Mouse (Mus musculus) MN1 (cell line): ENCODE measurements around the gene Aatk.

Experiments
- DNase-seq: peaks from one replicate; pipeline ENCODE4 v3.0.0-alpha.2; 2016; ENCODE audit warnings: low spot score

Gene Aatk

GRCm38 (mm10) chr11:120046553-120047191 is at the start of gene Aatk:
Gene Aatk, minus strand, starts transcription at chr11:120047167.
- DNase-seq, result peak; percentile 48

- no peak for DNase-seq
These were observed 46.0 kb upstream of the Aatk start for GRCm38 (mm10) chr11:120092817-120093591.

DNA sequence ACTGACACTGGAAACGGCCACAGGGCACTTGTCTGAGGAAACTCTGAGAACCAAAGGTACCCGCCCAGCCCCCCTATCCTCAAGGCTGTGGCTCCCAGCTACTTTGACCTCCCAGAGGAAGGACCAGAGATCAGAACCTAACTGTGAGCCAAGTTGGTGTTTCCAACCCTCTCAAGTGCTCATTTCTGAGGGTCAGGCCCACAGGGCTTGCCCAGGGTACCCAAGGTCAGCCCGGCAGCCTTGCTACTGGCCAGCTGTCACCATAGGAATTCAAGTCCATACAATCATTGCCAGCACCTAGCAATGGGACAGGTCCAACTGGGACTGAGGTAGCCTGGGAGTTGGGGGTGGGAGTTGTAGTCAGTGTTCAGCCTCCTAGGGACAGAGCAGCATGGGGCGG is 43.7 kb upstream of the Aatk start:
- DNase-seq, result no peak

GRCm38 (mm10) chr11:120086702-120087152 is 39.8 kb upstream of the Aatk start, which contains the start of gene Cep131:
Gene Cep131, minus strand, starts transcription at chr11:120086827.
- peak; percentile 99 for DNase-seq

DNA sequence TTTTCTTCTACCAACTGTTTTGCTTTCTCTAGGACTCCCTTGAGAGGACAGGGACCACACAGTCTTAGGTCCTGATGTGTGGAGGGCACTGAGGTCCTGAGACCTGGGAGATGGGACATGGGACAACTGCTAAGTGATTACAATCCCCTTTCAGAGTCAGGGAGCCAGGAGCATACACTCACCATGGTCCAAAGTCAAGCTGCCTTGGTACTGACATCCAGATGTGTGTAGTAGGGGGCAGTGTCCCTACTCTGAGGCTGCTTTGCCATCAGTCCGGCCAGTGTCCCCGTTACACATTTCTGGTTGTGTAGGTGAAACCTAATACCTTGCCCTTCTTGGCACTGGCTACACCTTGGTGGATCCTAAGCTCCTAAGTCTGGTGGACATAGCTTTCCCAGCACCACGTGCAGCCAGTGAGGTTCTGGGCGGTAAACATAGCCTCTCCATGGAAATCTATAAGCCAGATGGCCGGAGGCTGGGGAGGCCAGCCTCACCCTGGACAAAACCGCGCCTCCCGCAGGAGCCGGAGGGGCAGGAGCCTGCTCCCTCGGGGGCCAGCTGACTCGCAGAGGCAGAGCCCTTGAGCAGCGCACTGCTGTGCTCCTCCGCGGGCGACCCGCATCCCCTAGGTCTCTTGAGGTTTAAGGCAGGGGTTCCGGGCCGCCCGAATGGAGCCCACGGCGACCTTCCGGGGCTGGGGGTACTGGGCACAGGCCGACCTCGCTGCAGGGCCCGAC is 39.1 kb upstream of the Aatk start:
- peak; percentile 84 for DNase-seq

DNA sequence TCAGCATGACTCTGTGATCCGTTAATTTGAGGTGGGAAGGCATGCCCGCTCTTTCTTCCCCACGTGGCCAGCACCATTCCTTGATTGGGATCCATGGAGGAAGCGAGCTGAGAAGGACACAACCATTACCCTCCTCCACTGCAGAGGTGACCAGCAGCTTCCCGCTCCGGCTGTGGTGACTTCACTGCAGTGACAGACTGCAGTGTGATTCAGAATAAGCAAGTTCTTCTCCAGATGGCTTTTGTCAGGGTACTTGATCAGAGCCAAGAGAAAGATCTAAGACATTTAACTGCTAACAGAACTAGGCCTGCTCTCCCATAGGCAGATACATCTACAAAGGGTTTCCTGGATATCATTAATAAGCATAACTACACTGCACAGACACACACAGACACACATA is 33.3 kb upstream of the Aatk start:
- no peak for DNase-seq

- no peak for DNase-seq
These were observed 29.2 kb upstream of the Aatk start for GRCm38 (mm10) chr11:120076191-120076590.

DNA sequence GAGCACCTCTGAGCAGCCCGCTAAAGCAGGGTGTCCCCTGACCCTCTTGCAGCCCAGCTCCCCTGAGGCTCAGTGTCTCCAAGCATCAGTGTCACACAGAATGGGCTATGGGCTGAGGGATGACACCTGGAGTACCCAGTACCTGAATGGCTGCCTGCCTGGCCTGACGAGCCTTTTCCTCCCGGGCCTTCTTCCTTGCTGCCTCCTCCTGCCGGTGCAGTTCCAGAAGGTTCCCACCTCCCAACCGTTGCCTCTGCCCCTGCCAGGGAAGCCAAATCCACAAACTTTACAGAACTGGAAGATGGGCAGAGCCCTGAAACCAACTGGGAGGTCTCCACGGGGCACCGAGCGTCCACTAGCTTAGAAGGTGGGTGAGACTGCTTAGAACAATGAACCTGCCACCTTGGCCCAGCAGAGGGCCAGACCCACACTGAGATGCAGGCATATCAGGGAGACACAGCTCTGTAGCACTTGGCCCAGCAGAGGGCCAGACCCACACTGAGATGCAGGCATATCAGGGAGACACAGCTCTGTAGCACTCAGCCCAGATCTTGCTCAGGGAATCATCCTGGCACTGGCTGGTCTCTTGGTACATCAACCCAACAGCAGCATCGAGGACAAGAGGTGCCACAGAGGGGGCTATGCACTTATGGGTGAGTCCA is 26.1 kb upstream of the Aatk start:
- DNase-seq, result peak; percentile 49

- DNase-seq, result no peak
These were observed 24.9 kb upstream of the Aatk start for GRCm38 (mm10) chr11:120071731-120072320.

DNA sequence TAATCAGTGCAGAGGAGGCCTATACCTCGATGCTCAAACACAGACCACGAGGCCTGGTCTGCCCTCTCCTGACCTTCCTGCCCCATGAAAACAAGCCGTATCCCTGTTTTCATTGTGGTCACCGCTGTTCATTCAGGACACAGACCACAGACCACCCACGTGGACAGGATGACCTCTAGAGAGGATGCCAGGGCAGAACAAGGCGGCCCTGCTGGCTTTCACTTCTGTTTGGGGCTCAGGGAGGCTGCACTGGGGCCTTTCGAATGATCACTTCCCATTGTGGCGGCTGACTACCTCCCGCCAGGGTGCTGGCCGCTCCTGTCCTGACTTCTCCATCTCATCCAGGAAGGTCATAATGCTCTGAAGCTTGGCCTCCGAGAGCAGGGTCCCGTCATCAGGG is 24.1 kb upstream of the Aatk start:
- DNase-seq, result no peak

GRCm38 (mm10) chr11:120070286-120070930 is 23.4 kb upstream of the Aatk start:
- DNase-seq, result no peak

DNA sequence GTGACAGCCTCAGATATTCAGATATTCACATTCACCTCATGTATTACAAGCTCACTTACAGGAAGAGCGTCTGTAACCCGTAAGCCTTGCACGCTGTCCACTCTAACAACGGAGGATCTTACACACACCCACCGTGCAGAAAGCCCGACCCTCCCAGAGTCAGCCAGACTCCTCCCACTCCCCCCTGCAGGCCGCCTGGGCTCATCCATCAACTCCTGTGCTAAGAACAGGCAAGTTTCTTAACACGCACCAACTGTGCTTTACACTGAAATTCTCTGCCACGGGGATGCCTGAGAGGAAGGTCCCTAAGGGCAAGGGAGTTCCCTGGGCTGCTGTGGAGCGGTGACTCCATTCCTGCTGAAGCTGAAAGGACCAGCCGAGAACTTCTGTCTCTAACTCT is 22.3 kb upstream of the Aatk start:
- DNase-seq, result no peak

DNA sequence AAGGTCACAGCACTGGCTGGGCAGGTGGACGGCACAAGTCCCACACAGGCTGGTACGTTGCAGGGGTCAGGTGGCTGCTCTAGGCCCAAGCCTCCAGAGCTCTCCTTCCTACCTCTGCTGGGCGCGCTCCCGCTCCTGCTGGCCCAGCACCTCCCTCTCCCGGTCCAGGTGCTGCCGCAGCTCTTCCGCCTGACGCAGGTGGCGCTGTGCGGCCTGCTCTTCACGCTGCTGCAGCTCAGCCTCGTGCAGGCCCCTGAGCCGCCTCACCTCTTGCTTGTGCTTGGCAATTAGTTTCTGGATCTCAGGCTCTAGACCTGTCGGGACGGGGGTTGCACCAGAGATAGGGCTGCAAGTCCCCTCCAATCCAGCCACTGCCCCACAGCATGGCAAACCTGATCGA is 20.9 kb upstream of the Aatk start:
- DNase-seq, result no peak

GRCm38 (mm10) chr11:120065291-120065690 is 18.3 kb upstream of the Aatk start:
- DNase-seq, result peak; percentile 69

DNA sequence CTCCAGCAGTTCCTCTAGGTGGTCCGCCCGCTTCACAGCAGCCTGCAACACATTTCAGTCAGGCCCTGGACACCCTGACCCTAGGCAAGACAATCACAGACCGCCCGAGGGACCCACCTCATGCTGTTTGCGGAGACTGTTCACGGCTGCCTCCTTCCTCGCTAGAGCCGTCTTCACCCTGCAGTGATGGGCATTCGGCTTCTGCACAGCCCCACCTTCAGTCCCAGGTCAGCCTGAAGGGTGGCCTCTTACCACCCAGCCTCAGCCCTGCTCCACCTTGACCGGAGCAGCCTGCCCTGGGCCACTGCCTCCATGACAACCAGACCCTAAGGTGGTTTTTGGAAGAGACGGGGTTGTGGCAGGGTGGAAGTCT is 17.7 kb upstream of the Aatk start:
- DNase-seq, result no peak

DNA sequence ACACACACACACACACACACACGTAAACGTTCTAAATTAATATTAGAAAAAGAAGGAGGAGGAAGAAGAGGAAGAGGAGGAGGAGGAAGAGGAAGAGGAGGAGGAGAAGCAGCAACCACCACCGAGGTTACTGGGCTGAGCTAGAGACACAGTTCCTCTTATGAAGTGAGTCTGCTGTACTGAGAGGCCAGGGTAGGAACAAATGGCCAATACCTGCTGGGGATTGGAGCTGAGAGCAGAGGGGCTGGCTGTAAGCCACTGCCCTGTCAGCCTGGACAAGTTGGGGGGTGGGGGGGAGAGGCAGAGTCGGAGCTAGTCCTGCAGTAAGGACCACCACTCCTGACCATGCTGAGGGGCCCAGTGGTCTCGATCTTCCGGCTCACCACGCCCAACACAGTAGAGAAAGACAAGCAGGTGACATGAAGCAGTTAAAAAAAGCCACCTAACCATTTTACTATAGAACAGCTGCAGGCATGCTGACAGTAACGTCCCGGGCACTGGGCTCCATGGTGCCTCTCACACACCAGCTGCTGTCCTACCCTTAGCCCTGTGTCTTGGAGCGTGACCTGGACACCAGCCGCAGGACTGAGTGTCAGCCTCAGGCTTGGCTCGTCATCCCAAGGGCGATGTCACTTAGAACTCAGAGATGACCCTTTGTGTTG is 17.2 kb upstream of the Aatk start:
- no peak for DNase-seq

DNA sequence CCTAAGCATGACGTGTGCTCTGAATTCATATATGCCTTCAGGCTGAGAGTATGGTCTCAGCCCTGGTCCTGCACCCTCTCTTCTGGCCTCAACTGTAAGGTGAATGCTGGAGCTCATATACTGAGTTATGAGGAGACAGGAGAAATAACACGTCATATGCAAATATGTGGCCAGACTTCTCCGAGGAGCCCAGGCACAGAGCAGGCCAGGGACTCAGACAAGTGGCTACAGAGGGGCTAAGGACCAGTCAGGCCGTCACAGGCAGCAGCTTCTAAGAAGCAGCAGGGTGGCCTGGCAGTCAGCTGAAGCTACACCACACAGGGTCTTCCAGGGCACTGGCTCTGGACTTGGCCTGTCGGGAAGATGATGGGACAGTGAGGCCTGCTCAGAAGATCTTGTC is 16.4 kb upstream of the Aatk start:
- DNase-seq, result no peak

- no peak for DNase-seq
These were observed 13.7 kb upstream of the Aatk start for GRCm38 (mm10) chr11:120060634-120061033.

DNA sequence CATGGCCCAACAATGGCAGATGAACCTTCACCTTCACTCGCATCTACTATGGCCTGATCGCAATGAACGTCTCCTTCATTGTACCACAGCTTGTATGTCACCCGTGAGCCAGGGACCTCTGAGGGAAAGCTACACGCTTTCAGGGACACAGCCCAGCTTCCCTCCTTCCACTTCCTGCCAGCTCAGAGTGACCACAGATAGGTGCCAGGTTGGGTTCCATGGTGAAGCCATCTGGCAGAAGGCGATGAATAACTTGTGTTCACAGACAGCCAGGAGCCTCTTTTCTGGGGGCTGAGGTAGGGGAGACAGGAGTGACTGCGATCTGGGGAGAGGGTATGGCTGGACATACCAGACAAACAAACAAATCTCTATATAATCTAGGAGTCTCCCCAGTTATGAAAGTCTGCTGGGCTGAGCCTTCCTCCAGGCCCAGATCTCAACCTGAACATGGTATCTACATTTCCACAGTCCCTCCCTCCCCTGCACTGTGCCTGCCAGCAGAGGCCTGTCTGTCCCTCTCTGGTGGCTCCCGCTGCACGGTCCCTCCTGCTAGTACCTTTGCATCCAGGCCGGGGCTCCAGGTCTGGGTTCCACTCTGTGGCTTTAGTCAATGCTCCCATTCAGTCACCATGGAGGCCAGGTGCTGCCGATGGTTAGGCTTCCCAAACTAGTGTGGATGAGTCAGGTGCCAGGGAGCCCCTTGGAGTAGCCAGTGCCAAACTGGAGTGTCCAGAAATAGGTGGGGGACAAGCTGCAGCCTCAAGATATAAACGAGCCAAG is 9.2 kb upstream of the Aatk start:
- no peak for DNase-seq

DNA sequence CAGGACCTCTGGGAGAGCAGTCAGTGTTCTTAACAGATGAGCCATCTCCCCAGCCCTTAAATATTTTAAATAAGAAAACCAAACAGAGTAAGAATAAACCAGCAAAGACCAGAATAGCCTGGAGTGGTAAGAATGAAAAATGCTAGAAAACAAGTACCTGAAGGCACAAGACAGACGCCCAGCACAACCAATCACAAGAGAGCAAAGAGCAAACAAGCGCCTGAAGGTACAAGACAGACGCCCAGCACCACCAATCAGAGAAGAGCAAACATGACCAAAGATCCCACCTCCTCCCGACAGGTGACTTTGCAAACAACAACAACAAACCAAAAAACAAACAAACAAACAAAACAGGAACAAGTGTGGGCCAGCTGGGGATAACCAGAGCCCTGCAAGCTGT is 6.9 kb upstream of the Aatk start:
- no peak for DNase-seq
